Mouse (Mus musculus): Measurements from ENCODE around the gene Kidins220. TPM values are rescaled to one million over a fixed set of nuclear protein-coding genes. Genes with fewer than 3 reads are reported as not detected.

Gene Kidins220
- polyA plus RNA-seq (2012; rRNA removed): 30.1 and 32.6 TPM in 2 replicates

- peak; percentile 45 for DNase-seq (ENCODE audit: low read depth)
Observed at GRCm38 (mm10) chr12:24974446-24975114, at the start of gene Kidins220. Gene Kidins220, plus strand, starts transcription at chr12:24974925.

GRCm38 (mm10) chr12:24925276-24925675 lies 49.4 kb upstream of the Kidins220 start:
- DNase-seq (ENCODE audit: low read depth): no peak

GRCm38 (mm10) chr12:24925684-24926083 lies 49.0 kb upstream of the Kidins220 start:
- no peak for DNase-seq (ENCODE audit: low read depth)

- DNase-seq (ENCODE audit: low read depth): no peak
Observed at GRCm38 (mm10) chr12:24928051-24928748, 46.5 kb upstream of the Kidins220 start.

- no peak for DNase-seq (ENCODE audit: low read depth)
Observed at GRCm38 (mm10) chr12:24929043-24929442, 45.7 kb upstream of the Kidins220 start.

GRCm38 (mm10) chr12:24930760-24931159 lies 44.0 kb upstream of the Kidins220 start:
- DNase-seq (ENCODE audit: low read depth): no peak

GRCm38 (mm10) chr12:24932120-24932519 lies 42.6 kb upstream of the Kidins220 start:
- no peak for DNase-seq (ENCODE audit: low read depth)

GRCm38 (mm10) chr12:24933206-24933775 lies 41.4 kb upstream of the Kidins220 start:
- DNase-seq (ENCODE audit: low read depth): no peak

GRCm38 (mm10) chr12:24933996-24934395 lies 40.7 kb upstream of the Kidins220 start:
- DNase-seq (ENCODE audit: low read depth): no peak

GRCm38 (mm10) chr12:24936281-24936680 lies 38.4 kb upstream of the Kidins220 start:
- DNase-seq (ENCODE audit: low read depth): no peak

- DNase-seq (ENCODE audit: low read depth): no peak
Observed at GRCm38 (mm10) chr12:24939372-24939771, 35.4 kb upstream of the Kidins220 start.

GRCm38 (mm10) chr12:24942619-24943287 lies 32.0 kb upstream of the Kidins220 start:
- no peak for DNase-seq (ENCODE audit: low read depth)

GRCm38 (mm10) chr12:24943427-24943826 lies 31.3 kb upstream of the Kidins220 start:
- DNase-seq (ENCODE audit: low read depth): no peak

- DNase-seq (ENCODE audit: low read depth): no peak
Observed at GRCm38 (mm10) chr12:24944597-24944996, 30.1 kb upstream of the Kidins220 start.

GRCm38 (mm10) chr12:24947065-24947464 lies 27.7 kb upstream of the Kidins220 start:
- DNase-seq (ENCODE audit: low read depth): no peak

GRCm38 (mm10) chr12:24948344-24948743 lies 26.4 kb upstream of the Kidins220 start:
- no peak for DNase-seq (ENCODE audit: low read depth)

- DNase-seq (ENCODE audit: low read depth): no peak
Observed at GRCm38 (mm10) chr12:24950376-24951046, 24.2 kb upstream of the Kidins220 start.

GRCm38 (mm10) chr12:24952147-24952546 lies 22.6 kb upstream of the Kidins220 start:
- no peak for DNase-seq (ENCODE audit: low read depth)

GRCm38 (mm10) chr12:24955137-24955536 lies 19.6 kb upstream of the Kidins220 start:
- DNase-seq (ENCODE audit: low read depth): no peak

GRCm38 (mm10) chr12:24958526-24958925 lies 16.2 kb upstream of the Kidins220 start:
- DNase-seq (ENCODE audit: low read depth): no peak

GRCm38 (mm10) chr12:24961821-24962220 lies 12.9 kb upstream of the Kidins220 start:
- no peak for DNase-seq (ENCODE audit: low read depth)
